Mouse (Mus musculus) hindbrain, embryonic 13.5 days (tissue): Measurements from ENCODE around the gene Eddm3b. TPM values are rescaled to one million over a fixed set of nuclear protein-coding genes. Genes with fewer than 3 reads are reported as not detected.
A peak's percentile ranks its signal among the peaks of the same experiment; 100 is the strongest.
"Not testable (repeated sequence)": the region's sequence is repeated elsewhere in the genome, so short reads cannot be mapped to it uniquely, and the experiment has no call there.

Source experiments
- ATAC-seq: fragments of 200-750 bp; cut with Nextera tagmentation; 2 replicates; pipeline ENCODE4 v1.8.0; 2017; ENCODE audit warnings: moderate TSS enrichment; ENCODE audit not compliant: low FRiP score
- H3K27ac ChIP-seq: fragments of 300-500 bp; sonication (generic); 2 replicates; pipeline ENCODE4 v1.5.1; 2015; ENCODE audit warnings: inconsistent platforms, mild to moderate bottlenecking, moderate library complexity
- H3K27me3 ChIP-seq: fragments of 300-500 bp; sonication (generic); 2 replicates; pipeline ENCODE4 v1.6.1; 2015; ENCODE audit warnings: mild to moderate bottlenecking, inconsistent platforms
- H3K36me3 ChIP-seq: fragments of 300-500 bp; sonication (generic); 2 replicates; pipeline ENCODE4 v1.6.1; 2015; ENCODE audit warnings: mild to moderate bottlenecking, inconsistent platforms
- H3K4me1 ChIP-seq: fragments of 300-500 bp; sonication (generic); replicated peaks from 2 replicates; pipeline ENCODE4 v1.6.1; 2015; ENCODE audit warnings: inconsistent platforms
- H3K4me2 ChIP-seq: fragments of 300-500 bp; sonication (generic); 2 replicates; pipeline ENCODE4 v1.6.1; 2015; ENCODE audit warnings: inconsistent platforms, mild to moderate bottlenecking, moderate library complexity
- H3K4me3 ChIP-seq: fragments of 300-500 bp; sonication (generic); 2 replicates; pipeline ENCODE4 v1.5.1; 2015; ENCODE audit warnings: mild to moderate bottlenecking, inconsistent platforms
- H3K9ac ChIP-seq: fragments of 300-500 bp; sonication (generic); 2 replicates; pipeline ENCODE4 v1.6.1; 2015; ENCODE audit warnings: mild to moderate bottlenecking, inconsistent platforms
- H3K9me3 ChIP-seq: fragments of 300-500 bp; sonication (generic); 2 replicates; pipeline ENCODE4 v1.6.1; 2016; ENCODE audit warnings: inconsistent platforms
- WGBS: fragments of 180-500 bp; shearing (Covaris S2); methylation state at CpG from one replicate; pipeline ENCODE4 v1.1.7; 2015; 5-methylcytosine and 5-hydroxymethylcytosine counted together
- polyA plus RNA-seq: library from polyadenylated mRNA; unstranded; fragments of >200 nt; fragmentation: Nextera tagmentation; extraction: Ambion mirVana; gene quantifications from 2 replicates; pipeline ENCODE4 v1.2.1, GENCODE M21; 2015

Eddm3b gene
- polyA plus RNA-seq, 1 experiment from 2014 or later, result not detected

GRCm38 (mm10) chr14:51088970-51089673 lies 25.1 kb upstream of the Eddm3b start:
- under 1% methylated on average over 34 of the region's 34 CpGs for WGBS
- H3K27ac ChIP-seq, result peak overlapping the region; percentile 76
- peak overlapping the region; percentile 71 for H3K9ac ChIP-seq
- H3K36me3 ChIP-seq, result no peaks in the 10 kb centered on the region
- no peaks in the 10 kb centered on the region for H3K9me3 ChIP-seq
- H3K4me1 ChIP-seq, result peaks cover 13% of the 10 kb centered on the region; the same call in 1 of the 2 replicates
- H3K4me2 ChIP-seq, result peak overlapping the region; percentile 82
- H3K27me3 ChIP-seq, result peaks cover 19% of the 10 kb centered on the region
- H3K4me3 ChIP-seq, result peak overlapping the region; percentile 63
- ATAC-seq, result peak; percentile 95

GRCm38 (mm10) chr14:51089674-51090076 lies 24.6 kb upstream of the Eddm3b start:
- H3K4me2 ChIP-seq, result peak overlapping the region; percentile 82
- ATAC-seq, result no peak
- no peaks in the 10 kb centered on the region for H3K36me3 ChIP-seq
- peaks cover 13% of the 10 kb centered on the region; the same call in 1 of the 2 replicates for H3K27me3 ChIP-seq
- peak overlapping the region; percentile 76 for H3K27ac ChIP-seq
- H3K4me3 ChIP-seq, result peak overlapping the region; percentile 63
- H3K9ac ChIP-seq, result peak overlapping the region; percentile 68
- H3K4me1 ChIP-seq, result peaks cover 13% of the 10 kb centered on the region; the same call in 1 of the 2 replicates
- H3K9me3 ChIP-seq, result no peaks in the 10 kb centered on the region
- WGBS, result under 1% methylated on average over 15 of the region's 15 CpGs

GRCm38 (mm10) chr14:51090077-51090781 lies 24.0 kb upstream of the Eddm3b start:
- 1% methylated on average over 27 of the region's 27 CpGs for WGBS
- Histone ChIP-seq H3K27ac (peak overlapping the region; percentile 76), H3K9me3 (no peaks in the 10 kb centered on the region), H3K4me1 (peaks cover 13% of the 10 kb centered on the region; the same call in 1 of the 2 replicates), H3K4me3 (peak overlapping the region; percentile 63), H3K36me3 (no peaks in the 10 kb centered on the region), H3K4me2 (peak overlapping the region; percentile 82), H3K9ac (peak overlapping the region; percentile 68), H3K27me3 (0 out of 2 replicates have a peak, but pooled peaks cover 8% of the 10 kb centered on the region)
- ATAC-seq, result peak; percentile 52

- H3K4me2 ChIP-seq, result peak within 1 kb of the TSS; percentile 82
- H3K9me3 ChIP-seq, result no peaks in the 10 kb centered on the region
- H3K9ac ChIP-seq, result peak within 1 kb of the TSS; percentile 68
- 0 out of 2 replicates have a peak, but pooled peaks cover 6% of the 10 kb centered on the region for H3K27me3 ChIP-seq
- peak within 1 kb of the TSS; percentile 76 for H3K27ac ChIP-seq
- H3K36me3 ChIP-seq, result no peaks in the 10 kb centered on the region
- 9% methylated on average over 33 of the region's 33 CpGs for WGBS
- peak; percentile 25; the same call in 1 of the 2 replicates for ATAC-seq
- H3K4me3 ChIP-seq, result peak within 1 kb of the TSS; percentile 63
- peaks cover 13% of the 10 kb centered on the region; the same call in 1 of the 2 replicates for H3K4me1 ChIP-seq
Observed at GRCm38 (mm10) chr14:51090921-51091900, 23.0 kb upstream of the Eddm3b start, which contains the start of the genes Rnase4 and Ang. Rnase4 (plus strand) TSS chr14:51091077. Ang (plus strand) TSS chr14:51091150.

GRCm38 (mm10) chr14:51092073-51092620 lies 22.1 kb upstream of the Eddm3b start:
- Histone ChIP-seq H3K27ac (no peak overlapping the region), H3K4me3 (peak overlapping the region; percentile 63; the same call in 1 of the 2 replicates), H3K4me2 (peak overlapping the region; percentile 82), H3K9me3 (no peaks in the 10 kb centered on the region), H3K36me3 (no peaks in the 10 kb centered on the region), H3K4me1 (peaks cover 13% of the 10 kb centered on the region; the same call in 1 of the 2 replicates), H3K9ac (no peak overlapping the region), H3K27me3 (no peaks in the 10 kb centered on the region)
- no peak for ATAC-seq
- 60% methylated on average over 8 of the region's 8 CpGs for WGBS

GRCm38 (mm10) chr14:51093496-51093895 lies 20.7 kb upstream of the Eddm3b start:
- Histone ChIP-seq H3K4me1 (0 out of 2 replicates have a peak, but pooled peaks cover 9% of the 10 kb centered on the region), H3K27ac (no peak overlapping the region), H3K36me3 (no peaks in the 10 kb centered on the region), H3K9me3 (no peaks in the 10 kb centered on the region), H3K27me3 (no peaks in the 10 kb centered on the region), H3K4me2 (no peak overlapping the region), H3K4me3 (no peak overlapping the region), H3K9ac (no peak overlapping the region)
- 38% methylated on average over 3 of the region's 3 CpGs for WGBS
- ATAC-seq, result no peak

DNA sequence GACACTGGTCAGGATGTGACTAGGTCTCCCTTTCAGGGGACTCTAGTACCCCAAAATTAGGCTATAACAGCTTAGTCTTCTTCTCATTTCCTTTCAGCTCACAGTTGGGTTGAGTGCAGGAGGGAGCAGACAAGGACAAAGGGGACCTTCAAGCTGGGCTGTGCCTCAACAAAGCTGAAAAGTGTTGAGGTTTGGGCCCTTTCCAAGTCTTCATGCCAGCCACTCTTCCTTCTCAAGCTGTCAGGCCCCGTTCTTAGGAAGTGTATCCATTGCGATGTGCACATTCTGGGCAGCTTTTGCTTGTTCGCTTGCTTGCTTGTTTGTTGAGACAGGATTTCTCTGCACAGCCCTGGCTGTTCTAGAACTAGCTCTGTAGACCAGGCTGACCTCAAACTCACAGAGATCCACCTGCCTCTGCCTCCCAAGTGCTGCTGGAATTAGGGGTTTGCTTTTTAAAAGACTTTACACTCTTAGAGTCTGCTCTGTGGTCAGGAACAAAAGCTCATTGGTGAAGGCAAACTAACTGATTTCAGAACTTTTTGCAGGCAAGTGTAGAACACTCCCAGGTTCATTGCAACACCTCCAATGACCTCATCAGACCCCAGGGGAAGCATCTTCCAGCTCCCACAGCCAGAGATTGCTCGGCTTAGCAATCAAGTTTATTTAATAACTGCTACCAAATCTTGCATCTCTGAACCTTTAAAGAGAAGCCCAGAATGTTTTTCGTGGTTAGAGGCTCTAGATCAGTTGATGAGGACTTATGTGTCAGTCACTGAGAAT lies 19.9 kb upstream of the Eddm3b start:
- H3K27me3 ChIP-seq, result no peaks in the 10 kb centered on the region
- no peak overlapping the region for H3K9ac ChIP-seq
- ATAC-seq, result no peak
- H3K36me3 ChIP-seq, result no peaks in the 10 kb centered on the region
- no peaks in the 10 kb centered on the region for H3K9me3 ChIP-seq
- H3K4me2 ChIP-seq, result no peak overlapping the region
- 0 out of 2 replicates have a peak, but pooled peaks cover 3% of the 10 kb centered on the region for H3K4me1 ChIP-seq
- no peak overlapping the region for H3K27ac ChIP-seq
- no peak overlapping the region for H3K4me3 ChIP-seq
- 83% methylated on average over 5 of the region's 5 CpGs for WGBS

DNA sequence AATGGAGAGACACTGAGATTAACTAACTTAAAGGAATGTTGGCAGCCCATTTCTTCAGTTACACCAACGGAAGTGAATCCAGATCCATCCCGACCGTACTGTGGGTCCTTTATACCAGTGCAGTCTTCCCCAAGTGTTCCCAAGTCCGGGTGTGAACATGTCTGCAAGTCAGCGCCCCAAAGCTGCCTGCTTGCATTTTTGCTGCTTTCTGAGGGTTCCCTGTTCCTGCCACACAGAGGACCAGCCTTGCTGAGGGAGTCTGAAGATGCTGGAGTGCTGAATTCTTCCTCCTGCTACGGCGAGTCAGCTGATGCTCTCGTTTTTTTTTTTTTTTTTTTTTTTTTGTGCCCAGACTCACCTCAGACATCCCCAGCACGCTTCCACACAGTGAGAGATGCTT lies 19.3 kb upstream of the Eddm3b start:
- WGBS, result 68% methylated on average over 8 of the region's 9 CpGs
- ATAC-seq, result no peak
- no peak overlapping the region for H3K27ac ChIP-seq
- 0 out of 2 replicates have a peak, but pooled peaks cover 3% of the 10 kb centered on the region for H3K4me1 ChIP-seq
- no peaks in the 10 kb centered on the region for H3K36me3 ChIP-seq
- no peak overlapping the region for H3K9ac ChIP-seq
- no peaks in the 10 kb centered on the region for H3K9me3 ChIP-seq
- no peak overlapping the region for H3K4me3 ChIP-seq
- no peak overlapping the region for H3K4me2 ChIP-seq
- H3K27me3 ChIP-seq, result no peaks in the 10 kb centered on the region

DNA sequence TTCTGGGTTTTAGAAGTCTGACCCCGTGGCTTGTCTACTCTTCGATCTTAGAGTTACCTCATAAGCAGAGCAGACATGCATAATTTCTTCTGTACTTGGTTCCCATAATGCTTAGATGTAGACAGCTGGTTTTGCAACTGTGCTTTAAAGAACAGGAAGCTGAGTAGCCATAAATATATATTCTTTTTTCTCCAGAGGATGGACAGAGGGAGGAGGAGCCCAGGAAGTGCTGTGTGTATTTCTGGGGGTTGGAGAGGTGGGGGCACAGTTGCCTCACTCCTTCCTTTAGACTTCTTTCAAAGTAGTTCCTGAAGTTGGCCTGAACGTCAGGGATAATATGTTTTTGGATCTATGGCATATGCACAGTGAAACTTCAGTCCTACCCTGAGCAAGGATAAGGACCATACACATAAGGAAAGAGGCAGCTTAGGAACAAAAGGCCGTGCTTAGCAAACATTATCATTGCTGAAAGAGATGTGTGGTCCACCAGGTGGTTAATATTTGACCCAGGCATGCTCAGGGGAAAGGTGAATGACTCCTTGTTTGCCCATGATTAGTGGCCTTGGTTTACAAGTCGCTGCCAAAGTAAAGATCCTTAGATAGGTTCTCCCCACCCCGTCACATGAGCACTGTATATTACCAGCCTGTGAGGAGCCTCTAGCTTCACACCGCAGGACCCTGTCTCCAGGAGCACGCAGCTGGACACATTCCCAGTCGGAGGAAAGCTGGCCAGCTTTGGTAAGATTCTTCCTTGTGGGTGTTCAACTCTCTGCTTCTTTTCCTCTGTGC lies 18.3 kb upstream of the Eddm3b start:
- Histone ChIP-seq H3K9me3 (no peaks in the 10 kb centered on the region), H3K27ac (no peak overlapping the region), H3K36me3 (no peaks in the 10 kb centered on the region), H3K4me1 (0 out of 2 replicates have a peak, but pooled peaks cover 3% of the 10 kb centered on the region), H3K27me3 (no peaks in the 10 kb centered on the region), H3K9ac (no peak overlapping the region), H3K4me3 (no peak overlapping the region), H3K4me2 (no peak overlapping the region)
- WGBS, result 73% methylated on average over 9 of the region's 9 CpGs
- ATAC-seq, result no peak

- not testable (repeated sequence) for H3K36me3 ChIP-seq, H3K4me1 ChIP-seq, H3K27ac ChIP-seq, H3K4me3 ChIP-seq, H3K4me2 ChIP-seq, H3K9ac ChIP-seq, H3K27me3 ChIP-seq, H3K9me3 ChIP-seq
- 38% methylated on average over 1 of the region's 1 CpGs for WGBS
- ATAC-seq, result peak; percentile 40
Observed at GRCm38 (mm10) chr14:51098300-51098699, 15.9 kb upstream of the Eddm3b start.
